Mouse (Mus musculus) midbrain, embryonic 11.5 days (tissue): ENCODE data around the gene Pomt1. TPM values are rescaled to one million over a fixed set of nuclear protein-coding genes. Genes with fewer than 3 reads are reported as not detected.

Experiments
- ATAC-seq: fragments of 200-750 bp; cut with Nextera tagmentation; 2 replicates; pipeline ENCODE4 v1.8.0; 2017; ENCODE audit warnings: moderate TSS enrichment, moderate library complexity; ENCODE audit not compliant: low FRiP score
- DNase-seq: peaks from one replicate; pipeline ENCODE4 v3.0.0; 2015; ENCODE audit warnings: low spot score; ENCODE audit errors: missing footprints
- H3K27ac ChIP-seq: fragments of 300-500 bp; sonication (generic); 2 replicates; pipeline ENCODE4 v1.5.1; 2014; ENCODE audit warnings: low read depth, low read length
- H3K27me3 ChIP-seq: fragments of 300-500 bp; sonication (generic); 2 replicates; pipeline ENCODE4 v1.6.1; 2014; ENCODE audit warnings: mild to moderate bottlenecking, low read length, moderate library complexity, mixed read lengths; ENCODE audit not compliant: control insufficient read depth, insufficient read depth
- H3K36me3 ChIP-seq: fragments of 300-500 bp; sonication (generic); 2 replicates; pipeline ENCODE4 v1.6.1; 2014; ENCODE audit warnings: mild to moderate bottlenecking, low read length, moderate library complexity, mixed read lengths; ENCODE audit not compliant: control insufficient read depth, insufficient read depth
- H3K4me1 ChIP-seq: fragments of 300-500 bp; sonication (generic); 2 replicates; pipeline ENCODE4 v1.6.1; 2014; ENCODE audit warnings: low read length; ENCODE audit not compliant: control insufficient read depth, insufficient read depth
- H3K4me2 ChIP-seq: fragments of 300-500 bp; sonication (generic); 2 replicates; pipeline ENCODE4 v1.6.1; 2014; ENCODE audit warnings: mild to moderate bottlenecking, moderate library complexity
- H3K4me3 ChIP-seq: fragments of 300-500 bp; sonication (generic); 2 replicates; pipeline ENCODE4 v1.5.1; 2014; ENCODE audit warnings: low read depth, low read length
- H3K9ac ChIP-seq: fragments of 300-500 bp; sonication (generic); 2 replicates; pipeline ENCODE4 v1.6.1; 2014; ENCODE audit warnings: low read length
- H3K9me3 ChIP-seq: fragments of 300-500 bp; sonication (generic); 2 replicates; pipeline ENCODE4 v1.6.1; 2016; ENCODE audit warnings: low read length; ENCODE audit not compliant: control insufficient read depth
- WGBS: fragments of 180-500 bp; shearing (Covaris S2); extraction: QIAGEN DNeasy Blood & Tissue Kit; methylation state at CpG from one replicate; pipeline ENCODE4 v1.1.7; 2014; 5-methylcytosine and 5-hydroxymethylcytosine counted together
- polyA plus RNA-seq: library from polyadenylated mRNA; unstranded; fragments of >200 nt; fragmentation: Nextera tagmentation; extraction: Ambion mirVana; gene quantifications from 2 replicates; pipeline ENCODE4 v1.2.1, GENCODE M21; 2014

Gene Pomt1
- polyA plus RNA-seq, 1 experiment from 2014 or later: 22.0 TPM

DNA sequence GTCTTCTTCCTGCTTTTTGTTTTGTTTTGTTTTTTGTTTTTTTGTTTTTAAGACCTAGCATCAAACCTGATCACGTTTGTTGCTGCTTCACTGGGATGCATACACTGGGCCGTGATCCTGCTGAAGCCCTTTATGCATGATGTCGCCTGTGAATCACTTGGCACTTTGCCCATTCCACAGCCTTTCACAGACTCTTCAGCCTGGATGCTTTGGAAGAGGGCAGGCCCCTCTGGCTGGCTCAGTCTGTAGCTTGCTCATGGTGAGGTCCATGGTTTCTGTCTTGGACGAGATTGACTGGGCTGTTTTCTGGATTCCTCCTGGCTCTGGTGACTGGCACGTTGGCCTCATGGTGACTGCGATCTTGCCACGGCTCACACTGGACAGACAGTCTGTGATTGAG is 34.9 kb upstream of the Pomt1 start:
- no peak for ATAC-seq
- no peak overlapping the region for H3K27ac ChIP-seq
- no peak overlapping the region for H3K9ac ChIP-seq
- H3K4me3 ChIP-seq: no peak overlapping the region
- no peaks in the 10 kb centered on the region for H3K9me3 ChIP-seq
- no peaks in the 10 kb centered on the region for H3K27me3 ChIP-seq
- H3K4me1 ChIP-seq: no peaks in the 10 kb centered on the region
- peaks cover 48% of the 10 kb centered on the region for H3K36me3 ChIP-seq
- no peak for DNase-seq
- WGBS: 92% methylated on average over 7 of the region's 7 CpGs
- H3K4me2 ChIP-seq: no peak overlapping the region

DNA sequence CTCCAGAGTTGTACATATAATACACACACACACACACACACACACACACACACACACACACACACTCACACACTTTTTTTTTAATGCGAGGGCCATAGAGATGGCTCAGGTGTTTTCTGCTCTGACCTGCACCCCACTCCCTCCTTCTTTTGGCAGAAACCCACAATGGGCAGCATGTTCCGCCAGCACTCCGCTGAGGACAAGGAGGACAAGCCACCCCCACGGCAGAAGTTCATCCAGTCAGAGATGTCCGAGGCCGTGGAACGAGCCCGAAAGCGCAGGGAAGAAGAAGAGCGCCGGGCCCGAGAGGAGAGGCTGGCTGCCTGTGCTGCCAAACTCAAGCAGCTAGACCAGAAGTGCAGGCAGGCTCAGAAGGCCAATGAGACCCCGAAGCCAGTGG is 32.5 kb upstream of the Pomt1 start:
- Histone ChIP-seq H3K27ac (no peak overlapping the region), H3K36me3 (peaks cover 57% of the 10 kb centered on the region), H3K9ac (no peak overlapping the region), H3K9me3 (no peaks in the 10 kb centered on the region), H3K4me2 (no peak overlapping the region), H3K4me3 (no peak overlapping the region), H3K27me3 (no peaks in the 10 kb centered on the region), H3K4me1 (no peaks in the 10 kb centered on the region)
- WGBS: 94% methylated on average over 13 of the region's 13 CpGs
- ATAC-seq: no peak
- no peak for DNase-seq

DNA sequence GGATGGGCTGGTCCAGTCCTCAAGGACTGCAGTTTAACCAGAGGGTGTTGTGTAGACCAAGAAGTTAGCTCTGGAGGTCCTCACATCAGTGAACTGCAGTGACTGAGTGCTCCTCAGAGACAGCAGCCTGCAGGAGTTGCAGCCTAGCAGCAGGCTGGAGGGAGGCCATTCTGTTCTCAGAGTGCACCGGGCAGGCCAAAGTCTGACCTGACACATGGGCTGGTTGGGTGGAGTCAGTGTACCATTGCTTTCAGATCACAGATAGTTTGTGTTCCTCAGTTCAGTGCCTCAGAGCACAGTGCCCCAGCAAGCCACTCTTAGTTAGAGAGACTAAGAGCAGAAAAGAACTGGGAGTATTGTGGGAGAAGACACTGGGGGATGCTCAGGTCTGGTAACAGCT is 28.7 kb upstream of the Pomt1 start:
- DNase-seq (no peak), ATAC-seq (no peak)
- Histone ChIP-seq H3K27ac (no peak overlapping the region), H3K27me3 (no peaks in the 10 kb centered on the region), H3K36me3 (peaks cover 77% of the 10 kb centered on the region), H3K4me1 (no peaks in the 10 kb centered on the region), H3K4me3 (no peak overlapping the region), H3K9me3 (no peaks in the 10 kb centered on the region), H3K9ac (no peak overlapping the region), H3K4me2 (no peak overlapping the region)
- 90% methylated on average over 1 of the region's 1 CpGs for WGBS

DNA sequence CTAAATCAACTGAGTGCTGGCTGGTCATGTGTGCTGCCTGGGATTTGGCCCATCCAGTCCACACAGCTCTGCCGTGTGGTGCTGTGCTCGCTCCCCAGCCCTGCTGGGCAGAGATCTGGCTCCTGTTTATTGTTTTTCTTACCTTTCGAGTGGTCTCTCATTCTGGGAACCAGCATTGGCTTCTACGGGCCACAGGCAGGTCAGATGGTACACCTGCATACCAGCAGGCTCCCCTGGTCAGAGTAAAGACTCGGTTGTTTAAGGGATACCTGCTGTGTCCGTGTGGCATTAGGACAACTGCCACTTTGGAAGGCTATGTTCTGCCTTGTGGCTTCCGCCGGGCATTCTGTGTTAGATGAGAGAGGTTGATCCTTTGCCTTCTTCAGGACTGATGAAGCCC is 24.7 kb upstream of the Pomt1 start:
- no peak for DNase-seq
- Histone ChIP-seq H3K27me3 (no peaks in the 10 kb centered on the region), H3K9me3 (no peaks in the 10 kb centered on the region), H3K4me3 (no peak overlapping the region), H3K9ac (no peak overlapping the region), H3K4me1 (no peaks in the 10 kb centered on the region), H3K36me3 (peaks cover 86% of the 10 kb centered on the region), H3K27ac (no peak overlapping the region), H3K4me2 (no peak overlapping the region)
- ATAC-seq: no peak
- 92% methylated on average over 8 of the region's 8 CpGs for WGBS

DNA sequence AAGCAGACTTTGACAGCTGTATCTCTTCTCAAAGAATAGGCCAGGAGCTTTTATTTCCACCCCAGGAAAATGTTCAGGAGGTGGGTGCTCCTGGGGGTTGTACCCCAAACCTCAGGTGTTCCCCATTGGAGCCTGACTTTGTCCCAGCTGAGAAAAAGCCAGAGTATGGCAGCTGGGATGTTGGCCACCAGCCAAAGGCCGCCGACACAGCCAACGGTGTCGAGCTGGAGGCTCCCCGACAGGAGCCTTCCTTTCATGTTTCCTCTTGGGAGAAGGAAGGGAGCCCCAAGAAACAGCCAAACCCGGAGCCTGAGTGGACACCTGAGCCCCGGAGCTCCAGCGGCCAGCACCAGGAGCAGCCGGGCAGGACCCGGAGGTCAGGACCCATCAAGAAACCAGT is 23.4 kb upstream of the Pomt1 start:
- WGBS: 95% methylated on average over 10 of the region's 10 CpGs
- DNase-seq: no peak

DNA sequence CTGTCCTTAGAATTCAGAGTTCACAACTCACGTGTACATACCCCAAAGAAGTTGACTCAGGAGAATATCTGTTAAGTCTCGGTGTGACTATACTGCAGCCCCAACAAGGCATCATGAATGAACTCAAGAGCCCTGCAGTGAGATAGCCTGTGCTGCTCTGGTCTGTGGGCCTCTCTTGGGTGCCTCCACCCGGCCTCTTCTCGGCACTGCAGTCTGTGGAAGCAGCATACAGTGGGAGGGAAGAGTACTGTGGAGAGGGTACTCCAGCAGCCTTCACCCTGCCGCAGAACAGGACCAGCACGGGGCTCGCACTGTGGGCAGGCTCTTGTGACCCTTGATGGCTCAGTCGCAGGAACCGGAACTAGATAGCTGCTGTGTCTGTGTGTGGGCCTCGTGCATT is 20.8 kb upstream of the Pomt1 start:
- Histone ChIP-seq H3K4me2 (no peak overlapping the region), H3K9ac (no peak overlapping the region), H3K9me3 (no peaks in the 10 kb centered on the region), H3K4me1 (no peaks in the 10 kb centered on the region), H3K27me3 (no peaks in the 10 kb centered on the region), H3K36me3 (peaks cover 83% of the 10 kb centered on the region), H3K4me3 (no peak overlapping the region), H3K27ac (no peak overlapping the region)
- DNase-seq (no peak), ATAC-seq (no peak)
- WGBS: 94% methylated on average over 10 of the region's 10 CpGs

More for the DNA sequence above, 23.4 kb upstream of the Pomt1 start:
- Histone ChIP-seq H3K4me2 (no peak overlapping the region), H3K27me3 (no peaks in the 10 kb centered on the region), H3K27ac (no peak overlapping the region), H3K4me3 (no peak overlapping the region), H3K36me3 (peaks cover 85% of the 10 kb centered on the region), H3K9ac (no peak overlapping the region), H3K9me3 (no peaks in the 10 kb centered on the region), H3K4me1 (no peaks in the 10 kb centered on the region)
- no peak for ATAC-seq

DNA sequence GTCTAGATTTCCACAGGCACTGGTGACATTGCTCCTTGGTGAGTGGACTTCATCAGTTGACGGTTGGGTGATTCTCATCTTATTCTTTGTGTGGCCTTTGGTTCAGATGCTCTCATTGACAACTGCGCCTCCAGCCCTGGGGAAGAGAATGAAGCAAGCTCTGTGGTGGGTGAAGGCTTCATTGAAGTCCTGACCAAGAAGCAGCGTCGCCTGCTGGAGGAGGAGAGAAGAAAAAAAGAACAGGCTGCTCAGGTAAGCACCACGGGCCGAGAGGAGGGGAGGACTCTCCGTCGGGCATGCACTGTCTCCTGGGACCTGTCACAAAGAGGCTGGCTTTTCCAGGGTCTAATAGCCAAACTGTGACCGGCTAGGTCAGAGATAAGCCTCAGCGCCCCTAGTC is 19.9 kb upstream of the Pomt1 start:
- Histone ChIP-seq H3K4me1 (no peaks in the 10 kb centered on the region), H3K27me3 (no peaks in the 10 kb centered on the region), H3K4me2 (no peak overlapping the region), H3K9ac (no peak overlapping the region), H3K9me3 (no peaks in the 10 kb centered on the region), H3K4me3 (no peak overlapping the region), H3K36me3 (peaks cover 84% of the 10 kb centered on the region), H3K27ac (no peak overlapping the region)
- no peak for DNase-seq
- ATAC-seq: no peak
- WGBS: 90% methylated on average over 10 of the region's 10 CpGs

DNA sequence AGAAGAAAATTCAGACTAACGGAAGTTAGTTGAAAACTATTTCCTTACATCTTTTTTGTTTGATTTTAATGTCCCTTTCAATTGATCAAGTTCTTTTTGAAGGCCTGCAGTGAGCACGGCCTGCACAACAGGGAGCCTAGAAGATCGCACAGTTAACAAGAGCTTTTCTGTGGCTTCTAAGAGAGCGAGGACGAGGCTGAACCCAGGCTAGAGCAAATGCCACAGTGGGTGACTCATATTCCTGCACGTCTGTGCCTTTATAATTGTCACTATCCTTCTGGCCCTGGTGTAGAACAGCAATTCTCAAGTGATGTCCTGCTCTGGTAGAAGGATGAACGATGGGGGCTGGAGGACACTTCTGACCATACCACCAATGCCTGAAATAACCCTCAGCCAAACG is 18.7 kb upstream of the Pomt1 start:
- DNase-seq: no peak
- ATAC-seq: no peak
- Histone ChIP-seq H3K9me3 (no peaks in the 10 kb centered on the region), H3K36me3 (peaks cover 83% of the 10 kb centered on the region), H3K27ac (no peak overlapping the region), H3K9ac (no peak overlapping the region), H3K4me2 (no peak overlapping the region), H3K27me3 (no peaks in the 10 kb centered on the region), H3K4me1 (no peaks in the 10 kb centered on the region), H3K4me3 (no peak overlapping the region)
- WGBS: 89% methylated on average over 8 of the region's 8 CpGs

DNA sequence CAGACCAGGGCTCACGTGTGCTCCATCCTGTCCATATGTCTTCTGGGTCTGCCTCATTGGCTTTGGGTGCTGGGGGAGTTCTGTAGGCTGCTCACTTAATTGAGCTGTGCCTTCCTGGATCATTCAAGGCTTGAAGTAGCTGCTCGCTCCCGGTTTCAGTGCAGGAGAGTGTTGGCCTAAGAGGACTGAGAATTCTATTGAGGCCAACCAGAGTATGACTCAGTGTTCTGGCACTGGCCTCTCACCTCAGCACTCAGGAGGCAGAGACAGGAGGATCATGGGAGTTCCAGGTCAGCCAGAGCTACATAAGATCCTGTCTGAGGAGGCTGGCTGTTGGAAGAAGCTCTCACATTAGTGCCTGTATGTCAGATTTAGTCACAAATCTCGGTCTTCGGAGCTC is 18.3 kb upstream of the Pomt1 start:
- Histone ChIP-seq H3K4me3 (no peak overlapping the region), H3K27ac (no peak overlapping the region), H3K9me3 (no peaks in the 10 kb centered on the region), H3K36me3 (peaks cover 81% of the 10 kb centered on the region), H3K27me3 (no peaks in the 10 kb centered on the region), H3K4me1 (no peaks in the 10 kb centered on the region), H3K9ac (no peak overlapping the region), H3K4me2 (no peak overlapping the region)
- ATAC-seq (no peak), DNase-seq (no peak)
- WGBS: 91% methylated on average over 5 of the region's 5 CpGs
